Mouse (Mus musculus): ENCODE measurements around the gene Hp. TPM values are rescaled to one million over a fixed set of nuclear protein-coding genes. Genes with fewer than 3 reads are reported as not detected.

Hp gene
- polyA plus RNA-seq (2016; fragmentation: Nextera tagmentation; extraction: Ambion mirVana): 0.77 and 1.2 TPM in 2 replicates

GRCm38 (mm10) chr8:109578900-109579301 is at the start of gene Hp:
Hp (minus strand) TSS chr8:109579172.
- H3K27me3 ChIP-seq: no peaks in the 10 kb centered on the region; the same call in 1 of the 2 replicates
- H3K4me1 ChIP-seq: no peaks in the 10 kb centered on the region
- H3K36me3 ChIP-seq: no peaks in the 10 kb centered on the region
- H3K9ac ChIP-seq: no peak within 1 kb of the TSS
- no peak within 1 kb of the TSS for H3K27ac ChIP-seq
- no peak within 1 kb of the TSS for H3K4me2 ChIP-seq (replicated peaks)
- H3K9me3 ChIP-seq (replicated peaks): no peaks in the 10 kb centered on the region
- no peak within 1 kb of the TSS for H3K4me3 ChIP-seq
- no peak for ATAC-seq (ENCODE audit: low FRiP score)
- 72% methylated on average over 8 of the region's 8 CpGs for WGBS

GRCm38 (mm10) chr8:109628638-109629037 is 49.7 kb upstream of the Hp start:
- no peaks in the 10 kb centered on the region for H3K36me3 ChIP-seq
- no peaks in the 10 kb centered on the region for H3K4me1 ChIP-seq
- no peak for ATAC-seq (ENCODE audit: low FRiP score)
- H3K4me2 ChIP-seq (replicated peaks): no peak overlapping the region
- peaks cover 7% of the 10 kb centered on the region for H3K9me3 ChIP-seq (replicated peaks)
- no peak overlapping the region for H3K9ac ChIP-seq
- H3K27ac ChIP-seq: no peak overlapping the region
- no peaks in the 10 kb centered on the region for H3K27me3 ChIP-seq
- no peak overlapping the region for H3K4me3 ChIP-seq
- WGBS: 79% methylated on average over 6 of the region's 6 CpGs

DNA sequence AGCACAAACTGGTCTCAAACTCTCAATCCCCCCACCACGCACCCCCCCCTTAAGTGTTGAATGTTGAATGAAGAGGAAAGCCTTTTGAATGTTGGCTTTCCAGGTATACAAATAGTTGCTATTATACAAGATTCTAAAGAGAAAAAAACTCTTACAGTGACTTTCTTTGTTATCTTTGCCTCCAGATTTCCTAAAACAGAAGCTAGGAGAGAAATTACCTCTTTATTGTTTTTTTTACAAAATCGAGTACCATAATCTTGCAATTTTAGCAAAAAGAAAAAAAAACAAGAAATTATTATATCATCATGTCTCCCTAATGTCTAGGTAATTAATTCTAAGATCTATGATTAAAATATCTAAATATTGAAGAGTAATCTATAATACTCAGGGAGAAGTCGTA is 36.6 kb upstream of the Hp start:
- Histone ChIP-seq H3K9ac (no peak overlapping the region), H3K4me3 (no peak overlapping the region), H3K9me3 (replicated peaks) (no peaks in the 10 kb centered on the region; the same call in 1 of the 2 replicates), H3K4me1 (no peaks in the 10 kb centered on the region), H3K36me3 (no peaks in the 10 kb centered on the region), H3K4me2 (replicated peaks) (no peak overlapping the region), H3K27ac (no peak overlapping the region), H3K27me3 (no peaks in the 10 kb centered on the region)
- no peak for ATAC-seq (ENCODE audit: low FRiP score)
- WGBS: 93% methylated on average over 3 of the region's 3 CpGs

- Histone ChIP-seq H3K4me3 (no peak within 1 kb of the TSS), H3K27me3 (no peaks in the 10 kb centered on the region), H3K4me2 (replicated peaks) (0 out of 2 replicates have a peak within 1 kb of the TSS, but pooled peaks have one; percentile 3), H3K36me3 (no peaks in the 10 kb centered on the region), H3K27ac (no peak within 1 kb of the TSS), H3K9ac (no peak within 1 kb of the TSS), H3K9me3 (replicated peaks) (no peaks in the 10 kb centered on the region; the same call in 1 of the 2 replicates), H3K4me1 (no peaks in the 10 kb centered on the region)
- 63% methylated on average over 27 of the region's 27 CpGs for WGBS
- ATAC-seq (ENCODE audit: low FRiP score): no peak
Measured at GRCm38 (mm10) chr8:109614243-109615210, 35.6 kb upstream of the Hp start, which contains the start of gene Pkd1l3. Pkd1l3 (plus strand) TSS chr8:109614517.

DNA sequence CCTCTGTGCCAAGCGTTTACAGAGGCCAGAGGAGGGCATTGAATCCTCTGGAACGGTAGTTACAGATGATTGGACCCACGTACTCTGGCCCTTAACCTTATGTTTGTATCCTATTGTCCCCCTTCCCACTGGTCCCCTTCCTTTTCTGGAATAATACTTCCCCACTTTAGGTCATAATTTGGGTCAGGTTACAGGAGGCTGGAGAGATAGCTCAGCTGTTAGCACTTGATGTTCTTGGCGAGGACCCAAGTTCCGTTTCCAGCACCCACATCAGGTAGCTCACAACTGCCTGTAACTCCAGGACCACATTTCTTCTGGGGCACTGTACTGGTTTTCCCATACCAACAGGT is 30.2 kb upstream of the Hp start:
- Histone ChIP-seq H3K9ac (peak overlapping the region; percentile 70; the same call in 1 of the 2 replicates), H3K4me1 (peaks cover 10% of the 10 kb centered on the region), H3K4me2 (replicated peaks) (peak overlapping the region; percentile 77), H3K27me3 (no peaks in the 10 kb centered on the region), H3K4me3 (peak overlapping the region; percentile 56), H3K27ac (peak overlapping the region; percentile 93), H3K36me3 (peaks cover 4% of the 10 kb centered on the region; the same call in 1 of the 2 replicates), H3K9me3 (replicated peaks) (no peaks in the 10 kb centered on the region)
- WGBS: 23% methylated on average over 5 of the region's 5 CpGs
- no peak for ATAC-seq (ENCODE audit: low FRiP score)

- H3K36me3 ChIP-seq: peaks cover 11% of the 10 kb centered on the region
- H3K4me3 ChIP-seq: peak within 1 kb of the TSS; percentile 56
- WGBS: under 1% methylated on average over 42 of the region's 42 CpGs
- ATAC-seq (ENCODE audit: low FRiP score): peak; percentile 99
- H3K9me3 ChIP-seq (replicated peaks): no peaks in the 10 kb centered on the region
- H3K9ac ChIP-seq: peak within 1 kb of the TSS; percentile 70
- H3K4me2 ChIP-seq (replicated peaks): peak within 1 kb of the TSS; percentile 77
- peak within 1 kb of the TSS; percentile 93 for H3K27ac ChIP-seq
- peaks cover 10% of the 10 kb centered on the region for H3K4me1 ChIP-seq
- no peaks in the 10 kb centered on the region for H3K27me3 ChIP-seq
Measured at GRCm38 (mm10) chr8:109608271-109609152, 29.5 kb upstream of the Hp start, which contains the start of gene Dhodh. Dhodh (minus strand) TSS chr8:109608673.

DNA sequence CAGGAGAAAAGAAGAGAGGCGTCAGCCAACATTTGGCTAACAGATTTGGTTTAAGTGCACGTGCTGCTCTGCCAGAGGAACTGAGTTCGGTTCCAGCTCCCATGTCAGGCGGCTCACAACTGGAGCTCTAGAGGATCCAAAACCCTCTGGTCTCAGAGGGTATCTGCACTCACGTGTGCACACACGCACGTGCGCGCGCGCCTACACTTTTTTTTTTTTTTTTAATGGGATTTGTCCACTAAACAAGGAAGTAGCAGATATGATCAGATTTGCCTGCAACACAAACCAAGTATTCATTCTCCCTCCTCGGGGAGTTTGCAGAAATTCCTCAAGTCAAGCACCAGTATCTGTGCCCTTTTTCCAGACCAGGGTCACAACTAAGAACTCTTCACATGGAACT is 28.7 kb upstream of the Hp start:
- Histone ChIP-seq H3K9ac (peak overlapping the region; percentile 70), H3K27me3 (no peaks in the 10 kb centered on the region), H3K4me2 (replicated peaks) (peak overlapping the region; percentile 77), H3K4me3 (peak overlapping the region; percentile 56), H3K36me3 (peaks cover 16% of the 10 kb centered on the region), H3K27ac (peak overlapping the region; percentile 93; the same call in 1 of the 2 replicates), H3K4me1 (peaks cover 10% of the 10 kb centered on the region), H3K9me3 (replicated peaks) (no peaks in the 10 kb centered on the region)
- 12% methylated on average over 12 of the region's 12 CpGs for WGBS
- no peak for ATAC-seq (ENCODE audit: low FRiP score)

DNA sequence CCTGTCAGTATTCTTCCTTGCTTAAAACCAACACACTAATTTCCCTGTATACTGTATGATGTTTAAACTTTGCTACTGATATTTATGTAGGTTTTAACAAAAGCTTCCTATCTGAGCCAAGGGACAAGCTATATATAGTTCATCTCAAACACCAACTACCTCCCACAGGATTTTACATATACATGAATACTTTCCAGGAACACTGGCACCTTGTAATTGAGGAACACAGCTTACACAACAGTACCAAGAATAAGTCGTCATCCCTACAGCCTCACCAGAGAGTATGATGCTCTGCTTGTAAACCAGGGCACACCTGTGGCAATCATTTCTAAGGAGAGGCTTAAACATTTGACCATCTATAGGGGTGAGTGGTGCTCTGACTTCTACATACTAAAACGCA is 27.8 kb upstream of the Hp start:
- Histone ChIP-seq H3K27me3 (no peaks in the 10 kb centered on the region), H3K9ac (no peak overlapping the region), H3K4me2 (replicated peaks) (no peak overlapping the region), H3K36me3 (peaks cover 22% of the 10 kb centered on the region), H3K4me3 (no peak overlapping the region), H3K4me1 (peaks cover 10% of the 10 kb centered on the region), H3K9me3 (replicated peaks) (no peaks in the 10 kb centered on the region), H3K27ac (no peak overlapping the region)
- no peak for ATAC-seq (ENCODE audit: low FRiP score)
- WGBS: 89% methylated on average over 2 of the region's 2 CpGs

- H3K4me1 ChIP-seq: no peaks in the 10 kb centered on the region
- 56% methylated on average over 8 of the region's 8 CpGs for WGBS
- H3K27ac ChIP-seq: no peak overlapping the region
- no peak overlapping the region for H3K4me3 ChIP-seq
- H3K27me3 ChIP-seq: no peaks in the 10 kb centered on the region
- no peak overlapping the region for H3K9ac ChIP-seq
- ATAC-seq (ENCODE audit: low FRiP score): no peak
- no peak overlapping the region for H3K4me2 ChIP-seq (replicated peaks)
- no peaks in the 10 kb centered on the region for H3K9me3 ChIP-seq (replicated peaks)
- H3K36me3 ChIP-seq: peaks cover 36% of the 10 kb centered on the region
Measured at GRCm38 (mm10) chr8:109595854-109596253, 16.9 kb upstream of the Hp start.

- 83% methylated on average over 6 of the region's 6 CpGs for WGBS
- no peak overlapping the region for H3K27ac ChIP-seq
- no peak overlapping the region for H3K4me3 ChIP-seq
- H3K9me3 ChIP-seq (replicated peaks): no peaks in the 10 kb centered on the region
- ATAC-seq (ENCODE audit: low FRiP score): no peak
- no peaks in the 10 kb centered on the region for H3K27me3 ChIP-seq
- no peak overlapping the region for H3K9ac ChIP-seq
- no peaks in the 10 kb centered on the region for H3K4me1 ChIP-seq
- H3K36me3 ChIP-seq: peaks cover 25% of the 10 kb centered on the region
- H3K4me2 ChIP-seq (replicated peaks): no peak overlapping the region
Measured at GRCm38 (mm10) chr8:109593117-109593788, 14.3 kb upstream of the Hp start.

- Histone ChIP-seq H3K27me3 (no peaks in the 10 kb centered on the region), H3K9me3 (replicated peaks) (no peaks in the 10 kb centered on the region), H3K4me3 (no peak overlapping the region), H3K9ac (no peak overlapping the region), H3K27ac (no peak overlapping the region), H3K36me3 (peaks cover 23% of the 10 kb centered on the region), H3K4me2 (replicated peaks) (no peak overlapping the region), H3K4me1 (no peaks in the 10 kb centered on the region)
- ATAC-seq (ENCODE audit: low FRiP score): no peak
- WGBS: 93% methylated on average over 5 of the region's 5 CpGs
Measured at GRCm38 (mm10) chr8:109592164-109592563, 13.2 kb upstream of the Hp start.
